Mouse (Mus musculus): ENCODE measurements around the gene Vmn2r62.
"Not testable (repeated sequence)": the region's sequence is repeated elsewhere in the genome, so short reads cannot be mapped to it uniquely, and the experiment has no call there.

Gene Vmn2r62

GRCm38 (mm10) chr7:42793425-42793824 is at the start of gene Vmn2r62:
Vmn2r62 (minus strand) TSS chr7:42793525.
- not testable (repeated sequence) for DNase-seq

GRCm38 (mm10) chr7:42838366-42838765 is 45.0 kb upstream of the Vmn2r62 start:
- not testable (repeated sequence) for DNase-seq

GRCm38 (mm10) chr7:42832221-42832620 is 38.9 kb upstream of the Vmn2r62 start:
- no peak for DNase-seq

GRCm38 (mm10) chr7:42749836-42750235 is 43.5 kb downstream of the Vmn2r62 start:
- no peak for DNase-seq

GRCm38 (mm10) chr7:42738536-42739210 is 54.7 kb downstream of the Vmn2r62 start:
- no peak for DNase-seq

- not testable (repeated sequence) for DNase-seq
Observed at GRCm38 (mm10) chr7:42726917-42727316, 66.4 kb downstream of the Vmn2r62 start, which contains the start of gene Gm17067. Gm17067 (minus strand) TSS chr7:42727017.
